Mouse (Mus musculus) small intestine, adult 2 months (tissue): Measurements from ENCODE around the gene Tigd2. TPM values are rescaled to one million over a fixed set of nuclear protein-coding genes. Genes with fewer than 3 reads are reported as not detected.
"Not testable (repeated sequence)": the region's sequence is repeated elsewhere in the genome, so short reads cannot be mapped to it uniquely, and the experiment has no call there.

Experiments used
- H3K27ac ChIP-seq: fragments of 200-500 bp; 2 replicates; pipeline ENCODE4 v1.5.1; 2012; ENCODE audit warnings: low read depth, low read length, control low read depth, inconsistent platforms; ENCODE audit not compliant: insufficient read depth
- H3K27me3 ChIP-seq: fragments of 200-500 bp; 2 replicates; pipeline ENCODE4 v1.6.1; 2012; ENCODE audit warnings: mild to moderate bottlenecking, moderate library complexity, low read length, inconsistent platforms; ENCODE audit not compliant: control insufficient read depth, insufficient read depth
- H3K36me3 ChIP-seq: fragments of 200-500 bp; 2 replicates; pipeline ENCODE4 v1.6.1; 2012; ENCODE audit warnings: mild to moderate bottlenecking, low read length, control low read depth, inconsistent platforms; ENCODE audit not compliant: control insufficient read depth, insufficient read depth
- H3K4me1 ChIP-seq: fragments of 200-500 bp; 2 replicates; pipeline ENCODE4 v1.6.1; 2012; ENCODE audit warnings: low read length, inconsistent platforms, mixed read lengths; ENCODE audit not compliant: control insufficient read depth, insufficient read depth, insufficient read length
- H3K4me3 ChIP-seq: fragments of 200-500 bp; 2 replicates; pipeline ENCODE4 v1.5.1; 2012; ENCODE audit warnings: low read depth, mild to moderate bottlenecking, control low read depth, inconsistent platforms, low read length, moderate library complexity
- CTCF ChIP-seq: fragments of 200-500 bp; IDR thresholded peaks from 2 replicates; pipeline ENCODE4 v1.5.1; 2012; ENCODE audit warnings: low read depth, mild to moderate bottlenecking, control low read depth, inconsistent platforms, low read length, moderate library complexity, mixed read lengths; ENCODE audit not compliant: insufficient replicate concordance, insufficient read length; ENCODE audit errors: extremely low read depth
- POLR2A ChIP-seq: fragments of 200-500 bp; IDR thresholded peaks from 2 replicates; pipeline ENCODE4 v1.6.1; 2012; ENCODE audit warnings: low read depth, mild to moderate bottlenecking, control low read depth, inconsistent platforms, low read length, moderate library complexity
- WGBS: fragments of 180-500 bp; shearing (Covaris S2); methylation state at CpG from one replicate; pipeline ENCODE4 v1.1.7; 2018; 5-methylcytosine and 5-hydroxymethylcytosine counted together
- polyA plus RNA-seq: library from polyadenylated mRNA; depleted of rRNA; stranded (reverse); fragments of >200 nt; gene quantifications from 2 replicates; pipeline ENCODE4 v1.2.3, GENCODE M21; 2012

Gene Tigd2
- polyA plus RNA-seq, 1 experiment = 2.2 TPM

DNA sequence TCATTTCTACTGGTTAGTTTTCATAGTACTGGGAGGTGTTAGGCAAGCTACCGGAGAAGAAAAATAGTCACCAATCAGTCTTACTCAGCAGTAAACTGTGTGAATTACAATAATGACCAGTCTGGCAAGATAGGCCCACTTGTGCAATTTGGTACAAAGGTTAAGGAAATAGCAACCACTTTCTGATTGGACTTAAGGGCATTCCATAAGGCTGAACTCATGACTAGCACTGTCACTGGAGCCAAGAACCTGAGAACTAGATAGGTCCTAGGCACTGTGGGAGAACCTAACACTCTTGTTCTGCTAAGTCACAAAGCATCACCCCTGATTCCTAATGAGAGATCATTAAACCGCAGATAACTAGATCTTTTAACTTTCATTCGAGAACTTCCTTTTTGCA, 30.6 kb upstream of the Tigd2 start:
- TF ChIP-seq CTCF (no peak), POLR2A (no peak)
- WGBS = 23% methylated on average over 3 of the region's 3 CpGs
- peaks cover 4% of the 10 kb centered on the region; the same call in 1 of the 2 replicates for H3K4me1 ChIP-seq
- H3K36me3 ChIP-seq = no peaks in the 10 kb centered on the region
- H3K27me3 ChIP-seq = no peaks in the 10 kb centered on the region
- H3K4me3 ChIP-seq = no peak overlapping the region
- H3K27ac ChIP-seq = no peak overlapping the region

DNA sequence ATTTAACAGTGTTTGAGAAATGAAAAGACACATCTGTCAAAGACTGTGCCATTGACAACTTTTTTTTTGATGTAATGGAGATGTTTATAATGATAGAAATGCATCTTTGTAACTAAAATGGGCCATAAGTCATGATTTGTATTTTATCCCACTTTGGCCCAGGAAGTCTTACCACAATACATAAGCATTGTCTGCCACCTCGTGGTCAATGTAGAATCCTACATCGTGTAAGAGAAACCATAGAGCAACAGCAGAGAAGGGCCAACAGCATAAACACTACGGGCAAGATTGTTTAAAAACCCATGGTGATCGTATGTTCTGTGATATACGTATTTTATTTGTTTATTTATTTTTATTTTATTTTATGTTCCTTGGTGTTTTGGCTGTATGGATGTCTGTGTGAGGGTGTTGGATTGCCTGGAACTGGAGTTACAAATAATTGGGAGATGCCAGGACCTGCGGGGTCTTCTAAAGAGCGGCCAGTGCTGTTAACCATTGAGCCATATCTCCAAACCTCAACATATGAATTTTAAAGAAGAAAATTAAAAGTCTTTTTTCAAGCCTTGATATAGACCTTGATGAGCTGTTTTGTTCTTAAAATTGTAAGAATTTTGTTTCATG, 28.2 kb upstream of the Tigd2 start:
- Histone ChIP-seq H3K27me3 (no peaks in the 10 kb centered on the region), H3K27ac (no peak overlapping the region), H3K4me1 (peaks cover 7% of the 10 kb centered on the region; the same call in 1 of the 2 replicates), H3K36me3 (no peaks in the 10 kb centered on the region), H3K4me3 (no peak overlapping the region)
- TF ChIP-seq POLR2A (no peak), CTCF (no peak)
- WGBS = 31% methylated on average over 7 of the region's 7 CpGs

DNA sequence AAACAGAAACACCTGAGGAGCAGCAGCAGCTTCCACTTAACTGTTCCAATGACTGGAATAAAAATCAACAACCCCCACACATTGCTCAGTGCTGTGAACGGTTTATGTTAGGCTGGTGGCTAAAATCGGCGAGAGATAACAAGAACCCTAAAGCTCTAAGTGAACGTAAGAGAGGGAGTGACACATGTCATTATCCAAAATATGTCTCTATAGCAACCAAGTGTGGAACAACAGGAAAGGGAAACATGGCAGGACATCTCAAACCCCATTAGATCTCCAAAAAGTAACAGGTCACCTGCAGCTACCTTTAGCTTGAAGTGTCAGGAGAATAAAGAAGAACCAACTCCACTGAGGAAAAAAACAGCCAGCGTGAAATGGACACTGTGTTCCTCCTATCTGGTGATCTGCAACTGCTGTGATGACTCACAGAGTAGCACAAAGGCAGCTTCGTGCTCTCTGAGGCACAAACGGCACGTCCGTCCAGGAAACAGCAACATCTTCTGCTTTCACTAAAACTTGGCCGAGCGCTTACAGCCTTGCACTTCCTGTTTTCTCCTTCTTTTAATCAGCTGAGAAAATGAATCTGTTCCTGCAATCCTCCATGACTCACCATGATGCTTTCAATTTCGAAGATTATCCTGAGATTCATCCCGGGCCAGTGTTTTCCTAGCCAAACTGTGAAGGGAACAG, 23.5 kb upstream of the Tigd2 start:
- H3K4me1 ChIP-seq = peaks cover 3% of the 10 kb centered on the region; the same call in 1 of the 2 replicates
- H3K4me3 ChIP-seq = no peak overlapping the region
- WGBS = 19% methylated on average over 13 of the region's 13 CpGs
- no peak overlapping the region for H3K27ac ChIP-seq
- TF ChIP-seq POLR2A = no peak
- TF ChIP-seq CTCF = no peak
- no peaks in the 10 kb centered on the region for H3K27me3 ChIP-seq
- no peaks in the 10 kb centered on the region for H3K36me3 ChIP-seq

DNA sequence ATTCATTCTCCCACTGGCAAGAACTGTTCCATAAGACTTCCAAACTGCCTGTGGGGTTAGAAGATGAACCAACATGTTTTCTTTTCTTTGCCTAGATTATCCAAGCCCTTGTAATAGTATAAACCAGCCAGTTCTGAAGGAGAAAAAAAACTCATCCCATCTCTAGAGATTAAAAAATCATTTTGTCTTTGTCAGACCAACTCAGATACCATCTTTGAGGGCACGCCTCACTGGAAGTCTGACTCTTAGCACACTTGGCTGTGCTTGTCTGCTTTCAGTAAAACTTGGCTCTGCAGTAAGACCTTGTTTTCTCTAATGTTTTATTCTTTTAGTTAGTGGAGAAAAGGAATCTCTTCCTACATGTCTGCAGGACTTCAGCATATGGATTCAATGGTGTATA, 18.7 kb upstream of the Tigd2 start:
- H3K36me3 ChIP-seq = no peaks in the 10 kb centered on the region
- peaks cover 1% of the 10 kb centered on the region; the same call in 1 of the 2 replicates for H3K4me1 ChIP-seq
- 92% methylated on average over 1 of the region's 1 CpGs for WGBS
- no peak overlapping the region for H3K4me3 ChIP-seq
- no peak overlapping the region for H3K27ac ChIP-seq
- TF ChIP-seq CTCF = no peak
- TF ChIP-seq POLR2A = no peak
- no peaks in the 10 kb centered on the region for H3K27me3 ChIP-seq

DNA sequence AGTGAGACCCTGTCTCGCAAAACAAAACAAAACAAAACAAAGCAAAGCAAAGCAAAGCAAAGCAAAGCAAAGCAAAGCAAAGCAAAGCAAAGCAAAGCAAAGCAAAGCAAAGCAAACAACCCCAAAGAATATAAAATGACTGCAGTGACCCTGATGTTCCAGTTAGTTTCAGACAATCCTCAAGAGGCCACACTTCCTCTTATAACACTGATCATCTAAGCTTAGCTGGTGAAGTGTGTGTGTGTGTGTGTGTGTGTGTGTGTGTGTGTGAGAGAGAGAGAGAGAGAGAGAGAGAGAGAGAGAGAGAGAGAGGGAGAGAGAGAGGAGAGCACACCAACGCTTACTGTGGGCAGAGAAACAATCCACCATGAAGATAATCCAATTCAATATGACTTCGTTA, 14.2 kb upstream of the Tigd2 start:
- 81% methylated on average over 3 of the region's 3 CpGs for WGBS
- H3K4me3 ChIP-seq, H3K27me3 ChIP-seq: not testable (repeated sequence)

DNA sequence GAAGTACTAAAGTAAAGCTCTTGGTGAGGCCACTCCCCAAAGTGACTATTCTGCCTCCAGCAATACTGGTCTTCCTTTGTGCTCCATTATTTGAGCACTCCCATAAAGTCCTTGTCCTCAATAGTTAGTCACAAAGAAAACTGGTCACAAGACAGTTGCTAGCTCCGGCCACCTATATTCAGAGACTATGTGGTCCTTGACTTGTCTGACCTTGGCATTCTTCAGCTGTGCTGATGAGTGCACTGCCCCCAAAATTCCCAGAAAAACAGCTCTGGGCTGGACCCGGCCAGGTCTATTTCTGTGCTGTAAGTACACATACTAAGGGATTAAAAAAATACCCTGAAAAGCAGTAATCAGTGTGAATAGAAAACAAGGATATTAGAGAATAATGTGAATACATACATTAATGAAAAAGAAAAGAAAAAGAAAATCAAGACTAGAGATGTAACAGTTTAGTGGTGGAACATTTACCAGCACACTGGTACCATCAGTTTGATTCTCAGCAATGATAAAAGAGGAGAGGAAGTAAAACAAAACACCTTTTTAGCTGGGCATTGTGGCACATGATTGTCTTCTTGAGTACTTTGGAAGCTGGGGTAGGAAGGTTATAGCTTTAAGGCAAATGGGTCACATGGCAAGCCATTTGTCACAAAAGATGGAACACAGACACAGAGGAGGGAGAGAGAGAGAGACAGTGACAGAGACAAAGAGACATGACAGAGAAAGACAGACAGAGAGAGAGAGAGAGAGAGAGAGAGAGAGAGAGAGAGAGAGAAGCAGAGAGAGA, 12.6 kb upstream of the Tigd2 start:
- no peaks in the 10 kb centered on the region for H3K27me3 ChIP-seq
- TF ChIP-seq POLR2A = no peak
- no peak for TF ChIP-seq CTCF

More for the DNA sequence above, 14.2 kb upstream of the Tigd2 start:
- not testable (repeated sequence) for H3K36me3 ChIP-seq, H3K4me1 ChIP-seq, H3K27ac ChIP-seq

DNA sequence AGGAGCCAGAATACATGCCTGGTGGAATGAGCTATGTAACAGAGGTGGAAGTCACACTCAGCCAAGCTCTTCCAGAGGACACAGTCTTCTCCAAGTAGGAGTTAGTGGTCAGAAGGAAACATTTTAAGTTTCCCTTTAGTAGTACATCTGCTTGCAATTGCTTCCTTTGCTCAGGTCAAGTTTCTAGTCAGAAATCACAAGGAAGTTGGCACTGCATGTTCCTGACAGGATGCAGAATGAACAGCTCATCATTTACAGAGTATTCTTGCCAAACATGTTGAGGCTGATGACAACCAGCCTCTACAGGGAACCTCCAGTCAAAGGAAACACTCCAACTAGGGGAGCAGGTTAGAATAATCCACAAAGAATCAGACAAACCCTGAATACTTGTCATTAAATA, 11.9 kb upstream of the Tigd2 start:
- Histone ChIP-seq H3K27ac (no peak overlapping the region), H3K27me3 (no peaks in the 10 kb centered on the region), H3K4me3 (no peak overlapping the region), H3K4me1 (no peaks in the 10 kb centered on the region), H3K36me3 (no peaks in the 10 kb centered on the region)
- no peak for TF ChIP-seq CTCF
- no peak for TF ChIP-seq POLR2A

More for the DNA sequence above, 12.6 kb upstream of the Tigd2 start:
- no peak overlapping the region for H3K27ac ChIP-seq
- H3K36me3 ChIP-seq = no peaks in the 10 kb centered on the region
- no peaks in the 10 kb centered on the region for H3K4me1 ChIP-seq
- no peak overlapping the region for H3K4me3 ChIP-seq
- 64% methylated on average over 2 of the region's 2 CpGs for WGBS
